Mouse (Mus musculus) cerebellum, postnatal 36 days (tissue): Measurements from ENCODE around the gene Ptk7.

Experiments
- DNase-seq, 2 experiments: peaks; one replicate each; pipeline ENCODE4 v3.0.0; 2021 to 2022; ENCODE audit warnings: mixed read lengths in 2 of 2

Gene Ptk7

DNA sequence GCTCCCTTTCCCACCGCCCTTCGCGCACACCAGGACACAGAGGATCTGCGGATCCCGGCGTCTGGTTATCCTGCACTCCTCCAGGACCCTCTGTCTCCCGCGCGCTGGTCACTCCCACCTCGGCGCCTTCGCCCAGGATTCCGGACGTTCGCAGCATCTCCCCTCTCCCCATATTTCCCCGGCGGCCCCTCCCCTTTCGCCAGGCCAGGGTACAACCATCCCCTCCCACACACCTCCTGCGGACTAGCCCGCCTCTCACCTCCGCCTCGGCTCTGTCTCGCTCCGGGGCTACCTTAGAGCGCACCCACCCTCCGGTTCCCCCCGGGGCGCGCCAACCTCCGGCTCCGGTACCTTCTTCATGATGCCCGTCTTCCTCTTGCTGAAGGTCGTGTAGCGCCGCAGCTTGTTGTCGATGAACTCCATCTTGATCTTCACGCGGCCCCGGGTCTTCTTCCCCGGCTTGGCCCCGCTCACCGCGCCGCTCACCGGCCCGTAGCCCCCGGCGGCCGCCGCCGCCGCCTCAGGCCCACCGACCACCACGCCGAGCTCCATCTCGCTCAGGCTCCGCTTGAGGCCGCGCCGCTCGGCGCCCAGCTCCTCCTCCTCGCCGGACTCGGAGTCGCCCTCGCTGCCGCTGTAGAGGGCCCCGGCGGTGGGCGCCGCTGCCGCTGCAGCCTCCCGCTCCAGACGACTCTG lies 74.2 kb downstream of the Ptk7 start:
- DNase-seq, result peak; percentile 34 to 47

DNA sequence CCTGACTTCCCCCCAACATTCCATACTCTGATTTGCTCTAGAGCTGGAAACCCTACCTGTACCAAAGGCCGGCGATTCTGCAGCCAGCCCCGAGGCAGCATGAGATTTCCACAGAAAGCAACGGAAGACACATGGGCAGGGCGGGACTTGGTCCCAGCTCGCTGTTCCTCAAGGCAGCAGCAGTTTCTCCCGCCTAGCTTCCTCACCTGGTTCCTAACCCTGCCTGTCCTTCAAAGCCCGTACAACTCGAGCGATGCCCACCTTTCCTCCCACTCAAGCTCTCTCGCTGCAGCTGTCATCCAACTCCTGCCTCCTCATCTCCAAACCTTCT lies 74.7 kb downstream of the Ptk7 start:
- peak; percentile 43 to 51 for DNase-seq

DNA sequence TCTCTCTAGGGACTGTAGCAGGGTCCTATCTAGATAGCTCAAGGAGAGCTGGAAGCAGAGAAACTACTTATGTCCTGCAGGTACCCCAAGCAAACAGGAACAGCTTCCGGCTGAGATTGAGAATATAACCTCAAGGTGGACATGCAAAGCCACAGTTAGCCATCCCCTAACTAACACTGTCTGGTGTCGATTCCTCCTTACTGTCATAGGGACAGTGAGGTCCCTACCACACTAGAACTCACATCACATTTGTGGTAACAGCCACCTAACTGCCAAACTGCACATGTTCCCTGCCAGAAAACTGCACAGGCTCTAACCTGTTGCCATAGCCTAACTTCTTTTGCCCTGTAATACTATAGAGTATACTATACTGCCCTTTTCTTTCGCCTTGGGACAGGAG lies 75.4 kb downstream of the Ptk7 start:
- DNase-seq, result no peak

GRCm38 (mm10) chr17:46553469-46553868 lies 75.8 kb downstream of the Ptk7 start:
- DNase-seq, result no peak

DNA sequence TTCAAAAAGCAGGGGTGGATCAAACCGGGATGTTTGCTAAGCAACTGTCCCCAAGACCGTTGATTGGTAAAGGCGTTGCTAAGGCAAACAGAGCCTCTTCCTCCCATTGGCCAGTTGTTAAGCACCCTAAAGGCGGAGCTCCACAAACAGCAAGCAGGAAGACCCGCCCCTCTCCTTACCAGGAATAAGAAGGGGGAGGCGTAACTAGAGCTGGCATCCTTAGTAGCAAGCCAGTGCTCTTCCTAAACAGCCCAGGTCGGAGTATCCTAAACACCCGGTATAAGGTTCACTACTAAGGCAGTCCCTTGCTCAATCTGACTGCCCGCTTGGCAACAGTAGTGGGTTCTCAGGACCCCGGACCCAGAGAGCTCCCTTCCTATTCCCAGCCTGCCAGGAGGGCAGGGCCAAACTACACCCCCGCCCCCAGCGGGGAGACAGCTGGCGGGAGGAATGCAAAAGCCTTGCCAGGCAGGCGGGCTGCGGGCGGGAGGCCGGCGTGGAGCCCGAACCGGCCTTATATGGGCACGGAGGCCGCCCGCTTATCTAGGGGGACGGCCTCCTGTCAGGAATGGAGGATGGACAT lies 76.4 kb downstream of the Ptk7 start:
- DNase-seq, result peak; percentile 80 to 87

- DNase-seq, result no peak
Observed at GRCm38 (mm10) chr17:46552151-46552550, 77.2 kb downstream of the Ptk7 start.

GRCm38 (mm10) chr17:46551369-46551768 lies 77.9 kb downstream of the Ptk7 start:
- DNase-seq, result no peak

GRCm38 (mm10) chr17:46550904-46551303 lies 78.4 kb downstream of the Ptk7 start:
- DNase-seq, result no peak

- no peak for DNase-seq
Observed at GRCm38 (mm10) chr17:46549642-46550041, 79.7 kb downstream of the Ptk7 start.

GRCm38 (mm10) chr17:46549193-46549592 lies 80.1 kb downstream of the Ptk7 start:
- DNase-seq, result peak; percentile 48 to 58

DNA sequence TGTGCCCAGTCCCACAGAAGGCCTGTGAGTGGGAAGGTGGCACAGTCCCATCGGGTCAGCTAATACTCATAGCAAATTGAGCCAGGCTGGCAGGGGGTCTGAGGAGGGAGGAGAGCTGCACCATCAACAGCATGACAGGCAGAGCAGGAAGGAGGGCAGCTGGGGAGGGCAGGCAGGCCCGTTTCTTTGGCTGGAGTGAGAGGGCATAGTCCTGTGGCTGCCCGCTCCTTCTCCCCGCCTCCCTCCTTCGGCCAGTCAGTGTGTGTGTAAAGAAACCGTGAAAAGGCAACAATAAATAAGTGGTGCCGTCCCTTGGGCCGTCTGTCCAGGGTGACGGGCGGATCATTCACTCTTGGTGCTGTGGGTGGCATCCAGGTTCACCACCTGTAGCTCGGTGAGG lies 80.6 kb downstream of the Ptk7 start:
- no peak for DNase-seq

GRCm38 (mm10) chr17:46547923-46548322 lies 81.4 kb downstream of the Ptk7 start:
- no peak for DNase-seq

GRCm38 (mm10) chr17:46546995-46547394 lies 82.3 kb downstream of the Ptk7 start:
- no peak for DNase-seq

GRCm38 (mm10) chr17:46546591-46546990 lies 82.7 kb downstream of the Ptk7 start:
- DNase-seq, result no peak

DNA sequence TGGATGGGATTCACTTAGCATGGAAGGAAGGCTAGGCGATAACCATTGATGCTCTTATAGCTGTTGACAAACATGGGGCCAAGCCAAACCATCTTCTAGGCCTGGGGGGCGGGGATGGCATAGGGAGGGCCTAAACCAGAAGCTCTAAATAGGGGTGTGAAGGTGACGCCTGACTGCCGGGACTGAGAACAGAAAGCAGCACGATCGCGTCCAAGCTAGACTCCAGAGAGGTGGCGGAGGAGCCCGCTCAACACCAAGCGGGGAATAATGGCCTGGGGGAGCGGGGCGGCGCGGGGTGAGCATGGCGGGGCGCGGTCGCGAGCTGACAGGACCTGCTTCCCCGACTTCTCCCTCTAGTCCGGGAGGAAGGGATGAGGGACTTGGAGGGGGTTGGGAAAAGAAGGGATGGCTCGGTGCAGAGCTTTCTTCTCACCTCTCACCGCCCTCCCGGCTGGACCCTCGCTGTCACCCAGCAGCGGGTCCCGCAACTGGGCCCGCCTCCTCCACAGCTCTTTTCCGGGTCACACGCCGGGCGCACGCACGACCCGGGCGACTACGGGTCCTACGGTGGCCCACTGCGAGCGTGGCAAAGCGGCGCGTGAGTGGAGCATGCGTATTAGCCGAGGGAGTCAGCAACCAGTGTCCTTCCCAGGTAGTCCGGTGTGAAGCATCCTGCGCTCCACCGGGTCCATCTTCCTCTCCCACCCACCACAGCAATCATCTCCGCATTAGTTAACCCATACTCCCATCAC lies 83.3 kb downstream of the Ptk7 start, which contains the start of gene Cul9:
Gene Cul9, minus strand, starts transcription at position 576 of the 752 bp plus-strand sequence.
- peak; percentile 92 to 95 for DNase-seq

DNA sequence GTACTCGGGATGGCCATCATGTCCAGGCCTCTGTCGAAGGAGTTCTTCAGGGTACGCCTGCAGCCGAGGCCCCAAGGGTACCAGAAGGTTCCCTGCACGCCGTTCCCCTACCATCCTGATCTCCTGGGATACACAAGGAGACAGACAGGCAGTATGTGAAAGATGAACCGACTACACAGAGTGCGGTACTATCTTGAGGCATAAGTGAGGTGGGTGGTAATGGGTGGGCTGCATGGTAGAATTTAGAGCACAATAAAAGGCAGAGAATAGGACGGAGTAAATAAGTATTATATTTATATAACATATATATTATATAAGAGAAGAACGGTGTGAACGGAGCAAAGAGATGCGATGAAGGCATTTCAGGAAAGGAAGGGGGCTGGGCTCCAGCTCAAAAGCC lies 85.6 kb downstream of the Ptk7 start:
- DNase-seq, result no peak

GRCm38 (mm10) chr17:46525579-46526307 lies 103.6 kb downstream of the Ptk7 start:
- peak; percentile 78 to 83 for DNase-seq

DNA sequence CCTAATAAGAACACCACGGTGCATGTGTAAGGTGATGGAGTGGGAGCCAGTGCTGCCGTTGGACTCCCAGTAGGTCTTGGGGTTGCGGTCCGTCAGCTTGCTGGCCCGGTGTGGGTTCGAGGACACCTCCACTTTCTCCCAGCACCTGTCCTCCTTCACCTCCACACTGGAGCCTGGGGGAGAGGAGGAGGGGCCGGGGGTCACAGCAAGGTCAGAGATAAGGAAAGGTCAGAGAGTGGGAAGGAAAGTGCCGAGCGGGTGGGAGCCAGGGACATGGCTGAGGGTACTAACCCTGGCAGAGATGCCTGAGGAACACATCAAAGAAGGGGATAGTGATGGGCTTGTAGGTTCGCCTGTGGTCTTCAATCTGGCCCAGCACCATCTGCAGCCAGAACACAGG lies 104.2 kb downstream of the Ptk7 start:
- DNase-seq, result no peak

- no peak for DNase-seq
Observed at GRCm38 (mm10) chr17:46521963-46522668, 107.2 kb downstream of the Ptk7 start.

DNA sequence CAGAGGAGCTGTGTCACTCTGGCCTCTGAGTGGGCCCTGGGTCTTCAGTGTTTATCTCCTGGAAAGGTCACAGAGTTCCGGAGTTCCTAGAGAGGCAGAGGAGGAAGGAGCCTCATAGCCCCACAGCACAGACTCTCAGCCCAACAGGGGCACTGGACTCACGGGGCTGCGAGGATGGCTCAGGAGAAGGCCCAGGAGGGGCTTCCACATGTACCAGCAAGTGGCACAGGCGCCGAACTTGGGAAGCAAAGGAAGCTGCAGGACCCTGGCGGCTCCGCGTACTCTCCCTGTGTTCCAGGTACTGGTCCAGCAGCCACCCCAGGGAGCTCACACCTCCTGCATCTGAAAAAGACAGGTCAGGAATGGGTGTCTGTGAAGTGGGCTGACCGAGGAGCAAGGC lies 108.1 kb downstream of the Ptk7 start:
- DNase-seq, result no peak

- DNase-seq, result no peak
Observed at GRCm38 (mm10) chr17:46520385-46520979, 108.8 kb downstream of the Ptk7 start.

- DNase-seq, result no peak
Observed at GRCm38 (mm10) chr17:46519971-46520370, 109.3 kb downstream of the Ptk7 start.
